Mouse (Mus musculus) monocyte, adult 59 days (primary cell): ENCODE data around the gene C1qbp. TPM values are rescaled to one million over a fixed set of nuclear protein-coding genes. Genes with fewer than 3 reads are reported as not detected.

Experiments used
- total RNA-seq, 2 experiments: library from RNA; stranded (reverse); gene quantifications; one replicate each; pipeline ENCODE4 v1.2.4; 2023

Gene C1qbp
- total RNA-seq = 10 to 100 TPM; 55.7 to 60.5 TPM

GRCm38 (mm10) chr11:70982557-70983228, at the start of gene C1qbp:
Gene C1qbp, minus strand, starts transcription at chr11:70983026.

GRCm38 (mm10) chr11:71019201-71020068, 36.6 kb upstream of the C1qbp start, which contains the start of the genes Mis12 and Derl2:
Gene Mis12, plus strand, starts transcription at chr11:71019611.
Gene Derl2, minus strand, starts transcription at chr11:71019841.

GRCm38 (mm10) chr11:71004316-71004773, 21.5 kb upstream of the C1qbp start, which contains the start of gene Dhx33:
Gene Dhx33, minus strand, starts transcription at chr11:71004437.

GRCm38 (mm10) chr11:70969821-70970559, 12.8 kb downstream of the C1qbp start, which contains the start of the genes Nup88 and Rpain:
Gene Nup88, minus strand, starts transcription at chr11:70969973.
Gene Rpain, plus strand, starts transcription at chr11:70970213.

Other genes starting within 250 kb of the C1qbp start
- 1 to 10 TPM; 1.1 to 2.1 TPM for gene Zfp3, start 218.8 kb downstream of the C1qbp start, total RNA-seq
- 1 to 10 TPM; 4.6 to 5.6 TPM for gene Scimp, start 170.4 kb downstream of the C1qbp start, total RNA-seq
- gene Rabep1, start 138.2 kb downstream of the C1qbp start, total RNA-seq = 10 to 100 TPM; 32.1 to 34.3 TPM
- 10 to 100 TPM; 56.3 to 65.5 TPM for gene Nup88, start 13.1 kb downstream of the C1qbp start, total RNA-seq
- gene Rpain, start 12.8 kb downstream of the C1qbp start, total RNA-seq = 10 to 100 TPM; 30.3 to 36.2 TPM
- gene Dhx33, start 21.4 kb upstream of the C1qbp start, total RNA-seq = 10 to 100 TPM; 18.1 to 21.5 TPM
- 10 to 100 TPM; 13.0 to 18.3 TPM for gene Mis12, start 36.6 kb upstream of the C1qbp start, total RNA-seq
- gene Derl2, start 36.8 kb upstream of the C1qbp start, total RNA-seq = 10 to 100 TPM; 39.1 to 44.5 TPM
- gene 6330403K07Rik, start 50.5 kb upstream of the C1qbp start, total RNA-seq = not detected
- gene Nlrp1a, start 161.7 kb upstream of the C1qbp start, total RNA-seq = 10 to 100 TPM; 23.7 to 27.8 TPM
- 10 to 100 TPM; 18.9 to 21.8 TPM for gene Nlrp1b, start 247.7 kb upstream of the C1qbp start, total RNA-seq